Mouse (Mus musculus) testis, adult 2 months (tissue): ENCODE data around the gene Lgr4.

ENCODE experiments used
- CTCF ChIP-seq: fragments of 200-500 bp; IDR thresholded peaks from 2 replicates; pipeline ENCODE4 v1.5.1; 2012; ENCODE audit warnings: low read depth, mild to moderate bottlenecking, inconsistent platforms, low read length, moderate library complexity; ENCODE audit not compliant: control insufficient read depth, insufficient read depth, insufficient replicate concordance
- POLR2A ChIP-seq: fragments of 200-500 bp; IDR thresholded peaks from 2 replicates; pipeline ENCODE4 v1.6.1; 2012; ENCODE audit warnings: low read depth, mild to moderate bottlenecking, inconsistent platforms, low read length, moderate library complexity; ENCODE audit not compliant: control insufficient read depth

DNA sequence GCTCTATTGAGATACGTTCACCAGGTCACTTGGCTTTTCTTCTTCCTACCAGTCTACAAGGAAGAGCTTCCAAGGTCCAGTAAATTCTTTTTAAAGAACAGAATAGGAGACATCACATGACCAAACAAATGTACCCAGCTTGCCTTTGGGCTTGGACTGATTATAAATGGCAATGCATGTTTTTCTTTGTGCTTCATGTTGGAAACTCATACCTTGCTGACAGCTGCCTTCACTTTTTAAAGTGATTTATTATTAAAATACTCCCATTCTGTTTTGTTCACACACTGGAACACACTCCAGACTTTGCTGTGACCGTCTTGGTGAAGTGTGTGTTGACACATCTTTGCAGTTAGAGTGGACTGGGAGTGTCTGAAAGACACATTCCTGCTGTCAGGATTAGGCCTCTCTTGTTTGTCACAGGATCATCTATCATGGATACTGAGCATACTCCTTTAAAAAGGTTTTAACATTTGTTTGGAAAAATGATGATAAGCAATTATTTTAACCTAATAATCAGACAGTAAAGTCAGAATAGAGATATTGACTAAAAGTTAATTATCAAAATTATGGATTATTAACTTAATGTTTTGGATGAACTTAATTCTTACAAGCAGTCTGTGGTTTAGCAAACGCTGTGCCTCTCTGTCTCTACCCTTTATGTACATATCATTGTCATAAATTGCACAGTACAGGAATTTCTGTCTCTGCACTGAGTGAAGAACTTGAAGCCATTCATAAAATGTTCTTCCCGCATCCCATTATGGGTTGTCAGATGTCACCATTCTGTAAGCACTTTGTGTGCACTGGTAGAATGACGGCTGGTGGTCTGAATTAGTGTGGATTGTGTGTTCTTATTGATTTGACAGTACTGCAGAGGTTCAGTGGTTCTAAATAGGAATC is 125.7 kb downstream of the Lgr4 start:
- no peak for TF ChIP-seq CTCF
- no peak for TF ChIP-seq POLR2A
